Mouse (Mus musculus): ENCODE data around the gene Dnah10. TPM values are rescaled to one million over a fixed set of nuclear protein-coding genes. Genes with fewer than 3 reads are reported as not detected.

The Dnah10 gene
- polyA plus RNA-seq, 1 experiment, result not detected

- Histone ChIP-seq H3K27ac (replicated peaks; ENCODE audit: low read depth, low read length) (peak overlapping the region; percentile 31), H3K4me1 (ENCODE audit: control insufficient read depth, insufficient read depth, insufficient read length, low read length) (peaks cover 13% of the 10 kb centered on the region), H3K4me3 (ENCODE audit: insufficient read depth, low read depth, low read length) (no peak overlapping the region)
These were observed 148.2 kb downstream of the Dnah10 start for GRCm38 (mm10) chr5:124873096-124873495.

DNA sequence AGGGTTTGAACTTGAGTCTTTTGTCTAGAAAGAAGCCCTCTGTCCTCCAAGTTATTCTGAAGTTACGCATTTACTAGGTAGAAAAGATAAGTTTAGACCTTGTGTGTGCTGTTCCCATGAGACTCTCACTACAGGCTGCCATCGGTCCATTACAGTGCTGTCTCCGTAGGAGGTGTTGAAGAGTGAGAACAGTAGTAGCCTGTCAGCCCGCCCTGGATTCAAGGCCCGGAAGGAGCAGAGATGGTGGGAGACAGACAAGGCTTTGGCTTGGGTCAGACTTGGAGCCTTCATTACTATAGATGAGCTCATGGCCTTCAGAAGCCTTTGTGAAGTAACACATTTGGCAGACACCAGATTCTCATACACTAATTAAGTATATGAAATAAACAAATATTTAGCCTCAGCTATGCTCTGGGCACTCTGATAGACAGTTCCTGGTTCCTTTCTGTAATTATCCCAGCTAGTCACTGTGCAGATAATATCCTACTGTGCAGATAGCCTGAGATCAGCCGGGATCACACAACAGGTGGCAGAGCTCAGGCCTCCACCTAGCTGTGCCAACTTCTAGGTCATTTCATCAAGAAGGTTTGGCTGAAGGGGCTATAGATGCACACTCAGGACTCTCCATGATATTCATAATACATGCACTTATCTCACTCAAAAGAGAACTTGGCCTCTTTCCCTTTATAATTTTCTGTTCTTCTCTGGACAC is 149.2 kb downstream of the Dnah10 start:
- no peak overlapping the region for H3K4me3 ChIP-seq (ENCODE audit: insufficient read depth, low read depth, low read length)
- no peak overlapping the region for H3K27ac ChIP-seq (replicated peaks; ENCODE audit: low read depth, low read length)

DNA sequence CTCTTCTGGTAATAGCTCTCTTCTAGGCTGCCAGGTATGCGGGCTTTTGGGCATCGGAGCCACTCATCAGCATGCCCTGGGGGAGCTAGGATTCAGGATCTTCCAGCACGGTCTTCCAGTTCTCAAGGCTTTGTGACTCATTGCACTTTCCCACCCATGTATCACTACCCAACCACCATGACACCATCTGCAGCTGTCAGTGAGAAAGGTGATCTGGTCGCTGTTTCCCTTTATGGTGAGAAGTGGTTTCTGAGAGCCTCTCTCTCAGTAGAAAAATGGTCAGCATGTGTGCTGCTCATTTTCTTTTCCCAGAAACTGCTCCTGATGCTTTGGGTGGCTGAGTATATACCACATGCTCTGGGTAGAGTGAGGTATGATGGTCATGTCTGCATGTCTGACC is 154.4 kb downstream of the Dnah10 start:
- no peak overlapping the region for H3K4me3 ChIP-seq (ENCODE audit: insufficient read depth, low read depth, low read length)

More for the DNA sequence above, 149.2 kb downstream of the Dnah10 start:
- H3K4me1 ChIP-seq (ENCODE audit: control insufficient read depth, insufficient read depth, insufficient read length, low read length), result peaks cover 13% of the 10 kb centered on the region

DNA sequence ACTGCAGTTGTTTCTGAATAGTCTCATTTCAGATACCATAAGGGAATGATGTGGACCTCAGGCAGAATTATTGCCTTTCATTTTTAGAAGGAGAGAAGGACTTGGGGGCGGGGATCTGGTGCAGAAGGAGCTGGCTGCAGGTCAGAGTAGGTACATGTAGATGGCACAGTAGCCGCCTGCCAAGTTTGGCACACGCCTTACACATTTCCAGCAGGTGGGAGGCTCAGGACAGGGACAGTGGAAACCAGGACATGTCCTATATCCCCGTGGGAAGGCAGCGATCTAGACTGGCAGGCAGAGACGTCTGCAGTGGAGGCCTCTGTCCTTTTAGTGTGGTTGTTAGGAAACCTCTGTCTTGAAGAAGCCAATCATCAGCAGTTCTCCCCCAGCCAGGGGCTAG is 154.9 kb downstream of the Dnah10 start:
- Histone ChIP-seq H3K4me1 (ENCODE audit: control insufficient read depth, insufficient read depth, insufficient read length, low read length) (peaks cover 2% of the 10 kb centered on the region; the same call in 1 of the 2 replicates), H3K4me3 (ENCODE audit: insufficient read depth, low read depth, low read length) (no peak overlapping the region)

More for the DNA sequence above, 154.4 kb downstream of the Dnah10 start:
- Histone ChIP-seq H3K4me1 (ENCODE audit: control insufficient read depth, insufficient read depth, insufficient read length, low read length) (peaks cover 2% of the 10 kb centered on the region; the same call in 1 of the 2 replicates), H3K27ac (replicated peaks; ENCODE audit: low read depth, low read length) (no peak overlapping the region)

DNA sequence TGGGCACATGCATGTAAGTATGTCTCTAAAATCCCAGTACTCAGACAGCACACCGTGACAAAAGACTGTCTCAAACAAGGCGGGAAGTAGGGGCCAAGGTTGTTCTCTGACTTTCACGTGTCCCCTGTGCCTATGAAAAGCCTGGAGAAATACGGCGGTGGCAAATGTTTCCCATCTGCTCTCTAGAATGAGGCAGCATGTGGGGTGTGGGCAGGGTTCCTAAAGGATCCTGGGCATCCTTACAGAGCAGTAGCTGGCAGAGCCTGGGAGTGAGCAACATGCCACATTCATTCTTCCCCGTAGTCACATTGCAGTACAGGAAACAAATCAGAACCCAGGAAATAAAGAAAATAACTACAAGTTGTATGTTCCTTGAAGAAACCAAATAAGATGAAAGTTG is 159.0 kb downstream of the Dnah10 start:
- Histone ChIP-seq H3K4me3 (ENCODE audit: insufficient read depth, low read depth, low read length) (no peak overlapping the region), H3K4me1 (ENCODE audit: control insufficient read depth, insufficient read depth, insufficient read length, low read length) (no peaks in the 10 kb centered on the region), H3K27ac (replicated peaks; ENCODE audit: low read depth, low read length) (no peak overlapping the region)

More for the DNA sequence above, 154.9 kb downstream of the Dnah10 start:
- H3K27ac ChIP-seq (replicated peaks; ENCODE audit: low read depth, low read length), result no peak overlapping the region

Other genes with a start within 250 kb of the Dnah10 start
- 10.8 and 15.6 TPM in 2 replicates for gene Rilpl2, start 246.7 kb upstream of the Dnah10 start, polyA plus RNA-seq (2012; ENCODE audit: insufficient read depth, insufficient read length, missing spikeins)
- gene Snrnp35, start 242.0 kb upstream of the Dnah10 start, polyA plus RNA-seq (2012; ENCODE audit: insufficient read depth, insufficient read length, missing spikeins), result 12.4 and 13.4 TPM in 2 replicates
- gene Rilpl1, start 193.7 kb upstream of the Dnah10 start, polyA plus RNA-seq (2012; ENCODE audit: insufficient read depth, insufficient read length, missing spikeins), result 4.9 and 8.7 TPM in 2 replicates
- 330 and 403 TPM in 2 replicates for gene Tmed2, start 184.4 kb upstream of the Dnah10 start, polyA plus RNA-seq (2012; ENCODE audit: insufficient read depth, insufficient read length, missing spikeins)
- 2.1 and 3.7 TPM in 2 replicates for gene Ddx55, start 172.2 kb upstream of the Dnah10 start, polyA plus RNA-seq (2012; ENCODE audit: insufficient read depth, insufficient read length, missing spikeins)
- 28.3 and 32.1 TPM in 2 replicates for gene Eif2b1, start 146.0 kb upstream of the Dnah10 start, polyA plus RNA-seq (2012; ENCODE audit: insufficient read depth, insufficient read length, missing spikeins)
- 26.3 and 29.6 TPM in 2 replicates for gene Gtf2h3, start 145.9 kb upstream of the Dnah10 start, polyA plus RNA-seq (2012; ENCODE audit: insufficient read depth, insufficient read length, missing spikeins)
- gene Atp6v0a2, start 96.5 kb upstream of the Dnah10 start, polyA plus RNA-seq (2012; ENCODE audit: insufficient read depth, insufficient read length, missing spikeins), result 26.3 and 29.0 TPM in 2 replicates
- not detected in 2 replicates for gene Ccdc92, start 137.3 kb downstream of the Dnah10 start, polyA plus RNA-seq (2012; ENCODE audit: insufficient read depth, insufficient read length, missing spikeins)
- 36.5 and 44.4 TPM in 2 replicates for gene Zfp664, start 137.6 kb downstream of the Dnah10 start, polyA plus RNA-seq (2012; ENCODE audit: insufficient read depth, insufficient read length, missing spikeins)

Data from brown adipose tissue, adult 24 weeks (tissue).